Mouse (Mus musculus) MEL (cell line): ENCODE data around the gene Hist2h3b. TPM values are rescaled to one million over a fixed set of nuclear protein-coding genes. Genes with fewer than 3 reads are reported as not detected.

ENCODE experiments used
- DNase-seq: peaks from one replicate; pipeline ENCODE4 v3.0.0; 2011; ENCODE audit warnings: low read depth, low spot score
- H3K27ac ChIP-seq: 2 replicates; pipeline ENCODE4 v1.5.1; 2012; ENCODE audit warnings: low read depth, mild to moderate bottlenecking, control low read depth, low read length, moderate library complexity; ENCODE audit not compliant: control insufficient read depth
- H3K27me3 ChIP-seq, 2 experiments: fragments of 150-350 bp in 1 of 2; sonication (generic) in 1 of 2; 2 replicates each; pipeline ENCODE4 v1.6.1; 2012; ENCODE audit warnings: low read length in 2 of 2, mild to moderate bottlenecking in 2 of 2, improper control_type of control experiment in 1 of 2, moderate library complexity in 1 of 2; ENCODE audit not compliant: insufficient read depth in 2 of 2, control insufficient read depth in 1 of 2
- H3K36me3 ChIP-seq, 2 experiments: 2 replicates each; pipeline ENCODE4 v1.6.1; 2012 to 2014; ENCODE audit warnings: low read length in 2 of 2, improper control_type of control experiment in 1 of 2, inconsistent platforms in 1 of 2, mild to moderate bottlenecking in 1 of 2; ENCODE audit not compliant: insufficient read depth in 2 of 2, control insufficient read depth in 1 of 2
- H3K4me1 ChIP-seq, 2 experiments: fragments of 150-350 bp in 1 of 2; sonication (generic) in 1 of 2; 2 replicates each; pipeline ENCODE4 v1.6.1; 2012; ENCODE audit warnings: low read length in 2 of 2, improper control_type of control experiment in 1 of 2, mild to moderate bottlenecking in 1 of 2; ENCODE audit not compliant: insufficient read depth in 2 of 2, control insufficient read depth in 1 of 2
- H3K4me3 ChIP-seq, 2 experiments: fragments of 150-350 bp in 1 of 2; sonication (generic) in 1 of 2; 2 replicates each; pipeline ENCODE4 v1.5.1; 2012; ENCODE audit warnings: low read depth in 2 of 2, low read length in 2 of 2, mild to moderate bottlenecking in 2 of 2, moderate library complexity in 2 of 2, control low read depth in 1 of 2, improper control_type of control experiment in 1 of 2; ENCODE audit not compliant: control insufficient read depth in 1 of 2, insufficient read depth in 1 of 2
- H3K79me2 ChIP-seq: 2 replicates; pipeline ENCODE4 v1.6.1; 2012; ENCODE audit warnings: mild to moderate bottlenecking, low read length, moderate library complexity; ENCODE audit not compliant: control insufficient read depth, poor library complexity, insufficient read depth
- H3K9ac ChIP-seq: 2 replicates; pipeline ENCODE4 v1.6.1; 2012; ENCODE audit warnings: low read depth, mild to moderate bottlenecking, control low read depth, low read length, moderate library complexity; ENCODE audit not compliant: control insufficient read depth, poor library complexity, severe bottlenecking
- H3K9me3 ChIP-seq: fragments of 150-350 bp; sonication (generic); replicated peaks from 2 replicates; pipeline ENCODE4 v1.6.1; 2012; ENCODE audit warnings: mild to moderate bottlenecking, low read length, improper control_type of control experiment, moderate library complexity; ENCODE audit not compliant: insufficient read depth
- CHD1 ChIP-seq: IDR thresholded peaks from 2 replicates; pipeline ENCODE4 v1.6.1; 2012; ENCODE audit warnings: low read depth, mild to moderate bottlenecking, inconsistent platforms, low read length, improper control_type of control experiment
- CHD2 ChIP-seq: IDR thresholded peaks from 2 replicates; pipeline ENCODE4 v1.6.1; 2011; ENCODE audit warnings: low read length, improper control_type of control experiment
- CTCF ChIP-seq, 3 experiments: IDR thresholded peaks in 2 of 3; conservative IDR thresholded peaks in 1 of 3; 2 replicates each; pipeline ENCODE4 v1.5.1; 2011 to 2012; ENCODE audit warnings: low read length in 3 of 3, low read depth in 2 of 3, mild to moderate bottlenecking in 2 of 3, improper control_type of control experiment in 1 of 3, inconsistent platforms in 1 of 3, mixed read lengths in 1 of 3, moderate library complexity in 1 of 3; ENCODE audit not compliant: control insufficient read depth in 1 of 3, insufficient read depth in 1 of 3, poor library complexity in 1 of 3, severe bottlenecking in 1 of 3
- E2F4 ChIP-seq: IDR thresholded peaks from 2 replicates; pipeline ENCODE4 v1.6.1; 2011; ENCODE audit warnings: low read depth, low read length, improper control_type of control experiment, borderline replicate concordance
- GABPA ChIP-seq: IDR thresholded peaks from 2 replicates; pipeline ENCODE4 v1.6.1; 2012; ENCODE audit warnings: low read depth, mild to moderate bottlenecking, inconsistent platforms, low read length, improper control_type of control experiment, moderate library complexity
- KAT2A ChIP-seq: conservative IDR thresholded peaks from 2 replicates; pipeline ENCODE4 v1.6.1; 2012; ENCODE audit warnings: low read depth, low read length, improper control_type of control experiment, inconsistent platforms
- MAFK ChIP-seq: IDR thresholded peaks from 2 replicates; pipeline ENCODE4 v1.6.1; 2011; ENCODE audit warnings: low read depth, mild to moderate bottlenecking, low read length, improper control_type of control experiment, borderline replicate concordance
- POLR2A ChIP-seq, 2 experiments: IDR thresholded peaks; 2 replicates each; pipeline ENCODE4 v1.6.1; 2011 to 2012; ENCODE audit warnings: low read length in 2 of 2, mild to moderate bottlenecking in 2 of 2, control low read depth in 1 of 2, improper control_type of control experiment in 1 of 2, low read depth in 1 of 2, moderate library complexity in 1 of 2; ENCODE audit not compliant: control insufficient read depth in 1 of 2, insufficient read depth in 1 of 2, poor library complexity in 1 of 2
- POLR2AphosphoS2 ChIP-seq: IDR thresholded peaks from 2 replicates; pipeline ENCODE4 v1.6.1; 2011; ENCODE audit warnings: low read length, improper control_type of control experiment
- SIN3A ChIP-seq: IDR thresholded peaks from 2 replicates; pipeline ENCODE4 v1.6.1; 2012; ENCODE audit warnings: low read length, improper control_type of control experiment, inconsistent platforms
- SMC3 ChIP-seq: IDR thresholded peaks from 2 replicates; pipeline ENCODE4 v1.6.1; 2011; ENCODE audit warnings: low read depth, low read length, improper control_type of control experiment
- TBP ChIP-seq: IDR thresholded peaks from 2 replicates; pipeline ENCODE4 v1.8.0; 2011; ENCODE audit warnings: low read depth, low read length, improper control_type of control experiment
- USF1 ChIP-seq: IDR thresholded peaks from 2 replicates; pipeline ENCODE4 v1.6.1; 2014; ENCODE audit warnings: low read depth, mild to moderate bottlenecking, inconsistent platforms, low read length, improper control_type of control experiment, moderate library complexity
- polyA plus RNA-seq, 2 experiments: library from polyadenylated mRNA; stranded (reverse) in 1 of 2; unstranded in 1 of 2; fragments of >175 nt in 1 of 2; fragments of >200 nt in 1 of 2; gene quantifications; 2 replicates each; pipeline versions ENCODE4 v1.2.1 to v1.2.4; 2012; ENCODE audit warnings: low replicate concordance in 2 of 2, low read depth in 1 of 2; ENCODE audit not compliant: insufficient read length in 2 of 2, insufficient read depth in 1 of 2, missing spikeins in 1 of 2
- total RNA-seq: library from RNA; depleted of rRNA; stranded (reverse); fragments of 300-350 nt; gene quantifications from 2 replicates; pipeline ENCODE4 v1.2.3, GENCODE M21; 2012

Gene Hist2h3b
- total and polyA plus RNA-seq, 3 experiments: 71.7 to 3,962 TPM; not detected in 1

GRCm38 (mm10) chr3:96235836-96236235 is 32.6 kb upstream of the Hist2h3b start:
- no peak overlapping the region for H3K4me3 ChIP-seq
- H3K9me3 ChIP-seq: no peaks in the 10 kb centered on the region
- no peaks in the 10 kb centered on the region for H3K27me3 ChIP-seq
- peaks cover 4% of the 10 kb centered on the region; the same call in 1 of the 2 replicates for H3K79me2 ChIP-seq
- no peak overlapping the region for H3K27ac ChIP-seq
- peaks cover 8 to 24% of the 10 kb centered on the region in 2 experiments for H3K4me1 ChIP-seq
- no peak overlapping the region for H3K9ac ChIP-seq
- peak; percentile 46 for DNase-seq
- H3K36me3 ChIP-seq: peaks cover 0 to 23% of the 10 kb centered on the region in 2 experiments; a peak in 2 of 4 replicates
- TF ChIP-seq GABPA: no peak
- no peak for TF ChIP-seq E2F4
- TF ChIP-seq POLR2A (IDR thresholded peaks at IDR 0.05; ENCODE audit: control insufficient read depth in 1 of 2, insufficient read depth in 1 of 2, low read depth in 1 of 2, low read length in 2 of 2, poor library complexity in 1 of 2): no peak
- TF ChIP-seq MAFK: no peak
- TF ChIP-seq SMC3: no peak
- no peak for TF ChIP-seq CHD1
- TF ChIP-seq SIN3A: no peak

- peaks cover 0 to 23% of the 10 kb centered on the region in 2 experiments; a peak in 2 of 4 replicates for H3K4me1 ChIP-seq
- H3K9ac ChIP-seq: peak overlapping the region; percentile 74
- peaks cover 0 to 23% of the 10 kb centered on the region in 2 experiments; a peak in 2 of 4 replicates for H3K36me3 ChIP-seq
- H3K27me3 ChIP-seq: no peaks in the 10 kb centered on the region
- peaks cover 4% of the 10 kb centered on the region; the same call in 1 of the 2 replicates for H3K79me2 ChIP-seq
- TF ChIP-seq USF1 (no peak), KAT2A (no peak), POLR2AphosphoS2 (no peak)
- TF ChIP-seq, all 39 proteins: peak for 0
- Histone ChIP-seq H3K9me3 (no peaks in the 10 kb centered on the region), H3K4me3 (peak overlapping the region; percentile 1 to 57), H3K27ac (peak overlapping the region; percentile 93)
- no peak for DNase-seq
Measured at GRCm38 (mm10) chr3:96236834-96237334, 31.6 kb upstream of the Hist2h3b start.

GRCm38 (mm10) chr3:96237335-96237903 is 31.0 kb upstream of the Hist2h3b start:
- H3K36me3 ChIP-seq: peaks cover 0 to 25% of the 10 kb centered on the region in 2 experiments; a peak in 2 of 4 replicates
- peak overlapping the region; percentile 74 for H3K9ac ChIP-seq
- peak overlapping the region; percentile 93 for H3K27ac ChIP-seq
- H3K4me1 ChIP-seq: peaks cover 0 to 26% of the 10 kb centered on the region in 2 experiments; a peak in 2 of 4 replicates
- peak overlapping the region; percentile 1 to 57 for H3K4me3 ChIP-seq
- peak in 1 of 2 experiments; percentile 1; a peak in 1 of 4 replicates for TF ChIP-seq POLR2A (IDR thresholded peaks at IDR 0.05; ENCODE audit: control insufficient read depth in 1 of 2, insufficient read depth in 1 of 2, low read depth in 1 of 2, low read length in 2 of 2, poor library complexity in 1 of 2)
- peak; percentile 54 for TF ChIP-seq TBP
- no peak for TF ChIP-seq CHD2
- peak in 1 of 3 experiments; percentile 12; a peak in 1 of 6 replicates for TF ChIP-seq CTCF (IDR thresholded peaks at IDR 0.05 in 2 of 3, conservative IDR thresholded peaks at IDR 0.05 in 1 of 3; ENCODE audit: control insufficient read depth in 1 of 3, insufficient read depth in 1 of 3, low read depth in 2 of 3, low read length in 3 of 3, poor library complexity in 1 of 3, severe bottlenecking in 1 of 3)
- H3K27me3 ChIP-seq: no peaks in the 10 kb centered on the region
- peaks cover 4% of the 10 kb centered on the region; the same call in 1 of the 2 replicates for H3K79me2 ChIP-seq
- H3K9me3 ChIP-seq: no peaks in the 10 kb centered on the region
- DNase-seq: peak; percentile 92
